Mouse (Mus musculus) liver, adult 10 weeks (tissue): ENCODE data around the gene Fam193b. TPM values are rescaled to one million over a fixed set of nuclear protein-coding genes. Genes with fewer than 3 reads are reported as not detected.

ENCODE experiments used
- polyA plus RNA-seq: library from polyadenylated mRNA; stranded (reverse); fragments of 350-450 nt; fragmentation: Illumina TruSeq; extraction: RNeasy Lipid Tissue Mini Kit (QIAGEN cat#74804); gene quantifications from one replicate; pipeline ENCODE4 v1.2.3, GENCODE M21; 2014; ENCODE audit warnings: low read depth, low replicate concordance

The Fam193b gene
- polyA plus RNA-seq = 5.9 TPM

GRCm38 (mm10) chr13:55571027-55571751 is at the start of gene Fam193b:
Fam193b (minus strand) TSS chr13:55571120.

DNA sequence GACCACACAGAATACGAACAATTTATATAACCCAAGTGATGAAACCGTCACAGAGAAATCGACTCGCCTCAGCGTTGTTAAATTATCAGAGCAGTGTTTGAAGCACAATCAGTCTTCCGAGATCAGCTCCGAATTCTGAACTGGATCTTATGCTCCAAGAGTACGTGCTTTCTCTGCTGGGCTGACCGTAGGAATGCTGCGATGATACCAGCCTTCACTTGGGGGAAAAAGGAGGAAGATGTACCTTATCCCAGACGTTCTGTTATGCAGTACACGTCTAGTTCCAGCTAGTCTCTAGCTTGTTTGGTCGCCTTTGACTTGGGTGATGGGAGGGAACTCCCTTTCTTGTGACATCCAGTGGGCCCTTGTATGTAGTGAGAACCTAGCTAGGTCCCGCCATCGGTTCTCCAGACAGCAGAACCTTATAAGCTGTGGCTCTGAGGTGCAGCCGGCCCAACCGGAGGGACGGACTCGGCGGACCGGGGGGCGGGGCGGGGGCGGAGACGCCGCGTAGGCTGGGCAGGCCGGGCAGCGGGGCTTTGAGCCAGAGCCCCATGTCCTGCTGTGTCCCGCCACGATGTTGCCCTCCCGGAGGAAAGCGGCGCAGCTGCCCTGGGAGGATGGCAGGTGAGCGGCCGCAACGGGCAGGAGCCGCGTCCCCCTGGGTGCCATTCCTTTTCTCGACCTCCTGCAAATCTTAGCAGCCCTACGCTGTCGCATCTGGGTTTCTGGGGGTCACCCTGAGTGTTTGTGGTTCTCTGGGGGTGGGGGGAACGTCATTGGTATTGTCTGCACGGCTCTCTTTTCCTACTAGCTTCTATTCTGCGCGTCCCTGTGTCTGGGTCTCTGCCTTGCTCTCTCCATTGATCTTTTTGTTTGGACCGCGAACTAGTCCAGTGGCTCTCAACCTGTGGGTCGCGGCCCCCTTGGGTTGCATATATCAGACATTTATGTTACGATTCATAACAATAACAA is 28.9 kb upstream of the Fam193b start, which contains the start of gene B4galt7:
B4galt7 (plus strand) TSS at position 331 of the 975 bp plus-strand sequence.

GRCm38 (mm10) chr13:55573432-55573831 is 2.5 kb upstream of the Fam193b start, which contains the start of gene Tmed9:
Tmed9 (plus strand) TSS chr13:55573732.

DNA sequence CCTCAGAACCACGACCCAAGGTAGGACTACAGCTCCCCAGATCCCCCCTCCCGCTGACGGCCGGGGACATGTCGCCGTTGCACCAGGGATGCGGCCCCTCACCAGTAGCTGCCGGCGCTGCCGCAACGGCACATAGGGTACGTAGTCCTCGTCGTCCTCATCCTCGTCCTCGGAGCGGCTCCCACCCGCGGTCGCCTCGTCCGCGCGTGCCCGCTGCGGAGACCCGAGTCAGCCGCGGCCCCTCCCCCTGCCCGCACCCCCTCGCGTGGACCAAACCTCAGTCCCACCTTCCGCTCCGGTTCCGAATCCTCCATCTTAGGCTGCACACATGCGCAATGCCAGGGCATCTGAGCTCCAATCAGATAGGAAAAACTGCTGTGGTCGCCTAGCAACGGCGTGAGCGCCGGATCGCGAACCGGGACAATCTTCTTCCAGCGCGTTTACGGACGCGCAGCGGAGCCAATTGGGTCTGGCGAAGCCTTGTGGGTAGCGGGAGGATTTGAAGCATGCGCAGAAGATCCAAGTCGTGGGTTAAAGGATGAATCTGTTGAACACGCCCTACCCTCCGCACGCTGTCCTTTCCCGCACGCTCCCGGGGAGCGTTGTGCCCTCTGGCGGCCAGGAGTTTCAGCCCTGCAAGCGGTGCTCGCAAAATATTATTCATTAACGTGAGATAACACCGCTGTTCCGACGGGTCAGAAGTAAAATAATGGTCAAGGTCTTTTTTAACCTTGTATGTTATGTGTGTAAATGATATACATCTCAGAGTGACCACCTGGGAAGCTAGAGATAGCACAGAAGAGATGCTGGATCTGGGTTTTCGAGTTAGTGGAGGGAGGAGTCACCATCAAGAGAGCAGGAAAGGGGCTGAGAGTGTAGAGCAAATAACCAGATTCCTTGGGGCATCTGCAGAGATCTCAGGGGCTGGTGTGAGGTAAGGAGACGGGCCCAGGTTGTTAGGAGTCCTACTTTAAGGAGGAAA is 34.4 kb downstream of the Fam193b start, which contains the start of gene Ddx41:
Ddx41 (minus strand) TSS at position 465 of the 982 bp plus-strand sequence.

DNA sequence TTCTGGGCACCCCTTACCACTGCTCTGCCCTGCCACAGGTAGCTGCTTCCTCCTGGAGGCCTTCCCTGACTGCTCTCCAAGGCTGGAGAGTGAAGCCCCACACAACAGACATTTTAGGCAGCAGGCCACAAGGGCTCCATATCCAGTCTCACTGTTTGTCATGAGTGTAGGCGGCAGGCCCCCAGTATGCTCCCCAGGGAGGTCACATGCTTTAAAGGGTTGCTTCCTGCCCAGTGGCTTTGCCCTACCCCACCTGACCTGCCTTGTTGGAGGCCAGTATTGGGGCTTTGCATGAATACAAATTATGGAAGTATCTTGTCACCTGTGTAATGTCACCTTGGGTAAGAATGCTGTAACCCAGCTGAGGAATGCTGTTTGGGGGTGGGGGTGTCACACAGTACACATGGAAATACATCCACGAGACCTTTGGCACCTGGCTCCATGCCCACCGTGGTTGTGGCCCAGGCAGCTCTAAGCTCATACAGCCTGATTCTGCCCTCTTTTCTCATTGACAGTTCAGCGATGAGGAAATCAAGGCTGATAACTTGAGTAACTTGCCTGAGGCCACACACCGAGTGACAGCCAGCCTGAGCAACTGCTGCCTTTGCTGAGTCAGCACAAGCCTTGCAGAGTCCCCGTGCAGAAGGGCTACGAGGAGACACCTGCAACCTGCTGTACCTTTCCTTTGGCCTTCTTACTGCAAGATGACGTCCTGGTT is 41.6 kb downstream of the Fam193b start, which contains the start of gene Dok3:
Dok3 (minus strand) TSS at position 99 of the 718 bp plus-strand sequence.

DNA sequence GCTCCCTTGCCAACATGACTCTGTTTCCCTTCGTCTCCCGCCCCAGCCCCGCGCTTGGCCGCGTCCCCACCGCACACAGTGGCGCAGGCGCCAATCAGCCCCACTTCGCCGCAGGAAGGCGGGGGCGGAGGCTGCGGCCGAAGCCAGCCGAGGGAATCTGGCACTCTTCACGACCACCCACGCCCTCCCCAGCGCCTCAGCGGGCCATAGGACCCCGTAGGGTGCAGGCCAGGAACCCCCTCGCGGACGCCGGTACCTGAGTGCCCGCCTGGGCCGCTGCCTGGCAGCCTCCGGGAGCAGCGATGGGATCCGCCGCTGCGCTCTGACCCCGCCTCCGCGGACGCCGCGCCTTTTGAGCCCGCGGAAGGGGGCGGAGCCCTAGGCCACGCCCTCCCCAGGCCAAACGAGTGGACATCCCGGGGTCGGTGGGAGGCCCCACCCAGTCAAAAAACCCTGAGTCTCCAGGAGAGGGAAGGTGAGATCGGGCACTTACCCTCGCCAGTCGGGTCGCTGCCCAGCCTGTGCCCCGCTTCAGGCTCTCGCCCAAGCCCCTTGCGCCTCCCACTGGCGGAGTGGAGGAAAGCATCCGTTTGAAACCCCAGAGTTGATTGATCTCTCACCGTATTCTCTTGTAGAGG is 57.7 kb downstream of the Fam193b start, which contains the start of gene Pdlim7:
Pdlim7 (minus strand) TSS at position 566 of the 638 bp plus-strand sequence.

Other genes with a start within 250 kb of the Fam193b start
- 9.9 TPM for gene Rab24, start 249.2 kb downstream of the Fam193b start, polyA plus RNA-seq
- gene Mxd3, start 241.3 kb downstream of the Fam193b start, polyA plus RNA-seq = not detected
- gene Lman2, start 208.3 kb downstream of the Fam193b start, polyA plus RNA-seq = 38.0 TPM
- gene Rgs14, start 201.4 kb downstream of the Fam193b start, polyA plus RNA-seq = not detected
- gene Slc34a1, start 172.9 kb downstream of the Fam193b start, polyA plus RNA-seq = not detected
- not detected for gene Pfn3, start 155.9 kb downstream of the Fam193b start, polyA plus RNA-seq
- 23.3 TPM for gene F12, start 144.3 kb downstream of the Fam193b start, polyA plus RNA-seq
- gene Grk6, start 126.0 kb downstream of the Fam193b start, polyA plus RNA-seq = 2.5 TPM
- gene Prr7, start 106.9 kb downstream of the Fam193b start, polyA plus RNA-seq = not detected
- 0.26 TPM for gene Dbn1, start 83.0 kb downstream of the Fam193b start, polyA plus RNA-seq
- 0.24 TPM for gene Pdlim7, start 57.4 kb downstream of the Fam193b start, polyA plus RNA-seq
- gene Dok3, start 41.8 kb downstream of the Fam193b start, polyA plus RNA-seq = not detected
- 2.3 TPM for gene Ddx41, start 34.5 kb downstream of the Fam193b start, polyA plus RNA-seq
- 29.5 TPM for gene Tmed9, start 2.6 kb upstream of the Fam193b start, polyA plus RNA-seq
- 1.5 TPM for gene B4galt7, start 28.8 kb upstream of the Fam193b start, polyA plus RNA-seq
- gene Caml, start 51.9 kb upstream of the Fam193b start, polyA plus RNA-seq = 28.3 TPM
- 27.6 TPM for gene Ddx46, start 63.9 kb upstream of the Fam193b start, polyA plus RNA-seq
- 40.7 TPM for gene B230219D22Rik, start 122.0 kb upstream of the Fam193b start, polyA plus RNA-seq
- 137 TPM for gene Txndc15, start 143.5 kb upstream of the Fam193b start, polyA plus RNA-seq
- 25.3 TPM for gene Pcbd2, start 156.2 kb upstream of the Fam193b start, polyA plus RNA-seq
- gene Catsper3, start 213.4 kb upstream of the Fam193b start, polyA plus RNA-seq = not detected